Mouse (Mus musculus): ENCODE data around the gene Foxj2.

The Foxj2 gene

DNA sequence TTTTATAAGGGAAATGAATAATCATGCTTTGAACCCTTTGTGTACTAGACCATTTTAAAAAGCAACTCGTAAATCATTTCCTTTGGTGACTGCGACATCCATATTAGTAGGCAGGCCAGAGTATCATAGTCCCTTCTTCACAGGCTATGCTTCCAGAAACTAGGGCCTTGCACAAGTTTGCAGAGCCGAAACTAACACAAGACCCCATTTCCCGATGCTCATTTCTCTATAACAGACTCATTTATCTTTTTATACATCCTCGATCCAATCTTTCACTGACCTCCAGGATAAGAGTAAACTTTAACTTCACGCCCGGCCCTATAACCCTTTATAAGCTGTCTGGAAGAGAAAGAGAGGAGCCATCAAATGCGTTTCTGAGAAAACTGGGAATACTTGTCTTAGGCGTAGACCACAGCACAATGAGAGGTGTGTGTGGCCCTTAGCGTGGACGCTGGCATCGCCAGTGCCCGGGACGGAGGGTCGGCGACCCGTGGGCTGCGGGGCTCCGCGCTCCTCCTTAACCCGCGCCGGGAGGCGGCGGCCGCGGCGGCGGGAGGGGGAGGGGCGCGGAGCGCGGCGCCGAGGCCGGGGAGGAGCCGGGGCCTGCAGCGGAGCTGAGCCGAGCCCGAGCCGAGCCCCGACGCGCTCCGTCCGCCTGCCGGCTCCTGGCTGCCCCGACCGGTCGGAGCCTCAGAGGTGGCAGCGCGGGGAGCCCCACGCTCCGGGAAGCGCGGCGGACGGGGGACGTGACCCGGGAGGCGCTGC is at the start of gene Foxj2:
TSS of gene Foxj2 (plus strand) at position 609 of the 765 bp plus-strand sequence.
- DNase-seq (ENCODE audit: low spot score): peak; percentile 64

DNA sequence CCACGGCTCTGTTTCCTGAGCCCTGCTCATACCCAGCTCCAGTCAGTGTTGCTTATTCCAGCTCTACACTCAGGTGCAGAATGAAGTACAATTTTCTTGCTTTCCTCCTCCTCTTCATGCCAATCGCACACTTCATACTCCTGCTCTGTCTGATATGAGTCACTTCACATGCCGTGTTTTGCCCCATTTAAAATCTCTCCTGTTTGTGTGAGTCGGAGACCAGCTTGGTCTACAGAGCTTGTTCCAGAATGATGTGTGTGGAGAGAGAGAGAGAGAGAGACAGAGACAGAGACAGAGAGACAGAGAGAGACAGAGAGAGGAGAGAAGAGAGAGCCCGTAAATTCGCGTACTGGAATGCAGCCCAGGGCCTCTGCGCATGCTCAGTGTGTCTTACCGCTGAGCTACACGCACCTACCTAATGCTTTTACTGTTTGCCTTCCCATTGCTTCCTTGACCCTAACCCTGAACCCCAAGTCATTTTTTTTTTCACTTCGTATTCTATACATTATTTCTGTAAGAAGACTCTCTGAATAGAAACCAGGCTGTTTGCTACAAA is 48.9 kb upstream of the Foxj2 start:
- no peak for DNase-seq (ENCODE audit: low spot score)

DNA sequence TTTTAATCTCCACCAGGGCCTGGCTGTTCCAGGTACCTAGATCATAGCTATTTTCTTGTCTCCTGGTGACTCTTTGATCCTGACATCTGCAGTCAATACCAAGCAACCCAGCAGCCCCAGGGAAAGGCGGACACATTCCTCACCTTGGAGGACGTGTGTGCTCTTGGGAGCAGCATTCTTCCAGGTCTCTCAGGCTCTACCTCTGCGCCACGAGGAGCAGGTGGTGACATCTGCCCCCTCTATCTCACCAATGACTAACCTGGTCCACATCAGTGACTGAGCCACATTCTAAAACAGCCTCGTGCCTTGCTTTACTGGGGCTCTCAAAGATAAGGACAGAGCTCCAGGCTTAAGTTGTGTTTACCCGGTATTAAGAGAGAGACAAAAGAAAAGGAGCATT is 47.0 kb upstream of the Foxj2 start:
- no peak for DNase-seq (ENCODE audit: low spot score)

DNA sequence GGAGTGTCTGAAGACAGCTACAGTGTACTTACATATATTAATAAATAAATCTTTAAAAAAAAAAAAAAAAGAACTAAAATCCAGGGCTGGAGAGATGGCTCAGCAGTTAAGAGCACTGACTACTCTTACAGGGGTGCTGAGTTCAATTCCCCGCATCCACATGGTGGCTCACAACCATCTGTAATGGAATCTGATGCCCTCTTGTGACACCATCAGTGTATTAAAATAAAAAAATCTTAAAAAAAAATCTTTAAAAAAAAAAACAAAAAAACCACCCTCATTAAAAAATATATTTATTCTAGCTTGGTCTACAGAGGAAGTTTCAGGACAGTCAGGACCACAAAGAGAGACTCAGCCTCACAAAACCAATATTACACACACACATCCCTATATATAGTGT is 45.4 kb upstream of the Foxj2 start:
- no peak for DNase-seq (ENCODE audit: low spot score)

DNA sequence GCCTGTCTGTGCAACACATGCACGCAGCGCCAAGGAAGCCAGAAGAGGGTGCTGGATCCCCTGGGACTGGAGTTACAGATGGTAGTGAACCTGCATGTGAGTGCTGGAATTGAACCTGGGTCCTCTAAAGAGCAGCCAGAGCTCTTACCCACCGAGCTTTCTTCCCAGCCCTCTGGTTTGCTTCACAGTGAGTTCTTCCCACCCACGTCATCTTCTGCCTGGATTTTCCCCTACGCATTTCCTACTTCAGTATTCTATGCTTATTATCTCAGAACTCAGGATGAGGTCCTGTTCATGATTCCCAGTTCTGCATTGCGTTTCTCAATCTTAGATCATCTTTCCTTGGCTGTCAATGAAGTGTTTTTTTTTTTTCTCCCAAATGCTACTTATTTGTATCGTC is 43.7 kb upstream of the Foxj2 start:
- no peak for DNase-seq (ENCODE audit: low spot score)

DNA sequence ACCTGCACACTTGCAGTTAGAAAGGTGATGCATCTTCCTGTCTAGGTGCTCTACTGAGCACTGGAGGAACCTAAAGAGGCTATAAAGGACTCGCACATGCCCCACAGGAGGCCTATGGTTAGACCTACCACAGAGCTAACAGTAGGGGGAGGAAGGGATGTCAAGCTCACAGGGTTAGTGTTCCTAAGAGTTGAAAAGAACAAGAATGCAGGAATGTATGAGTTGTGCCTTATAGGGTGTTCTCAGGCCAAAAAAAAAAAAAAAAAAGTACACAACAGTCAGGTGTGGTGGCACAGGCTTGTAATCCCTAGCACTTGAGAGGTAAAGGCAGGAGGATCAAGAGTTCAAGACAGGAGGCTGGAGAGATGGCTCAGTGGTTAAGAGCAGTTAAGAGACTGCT is 39.8 kb upstream of the Foxj2 start:
- no peak for DNase-seq (ENCODE audit: low spot score)

DNA sequence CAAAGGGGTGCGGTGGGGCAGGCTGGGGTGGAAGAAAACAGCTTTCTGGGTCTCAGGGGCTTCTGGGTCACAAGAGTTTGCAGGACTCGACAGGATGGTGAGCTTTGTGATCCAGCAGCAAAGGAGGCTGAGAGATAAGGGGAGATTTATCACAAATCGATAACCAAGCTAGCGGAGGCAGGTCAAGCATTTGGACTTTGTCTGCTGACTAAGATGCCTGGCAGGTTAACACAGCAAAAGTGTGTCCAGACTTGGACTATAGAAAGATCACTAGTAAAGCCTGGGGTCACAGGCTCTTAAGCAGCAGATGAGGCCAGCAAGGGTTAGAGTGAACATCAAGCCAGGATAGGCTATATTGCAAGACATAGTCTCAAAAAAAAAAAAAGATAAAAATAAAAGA is 38.5 kb upstream of the Foxj2 start:
- no peak for DNase-seq (ENCODE audit: low spot score)

DNA sequence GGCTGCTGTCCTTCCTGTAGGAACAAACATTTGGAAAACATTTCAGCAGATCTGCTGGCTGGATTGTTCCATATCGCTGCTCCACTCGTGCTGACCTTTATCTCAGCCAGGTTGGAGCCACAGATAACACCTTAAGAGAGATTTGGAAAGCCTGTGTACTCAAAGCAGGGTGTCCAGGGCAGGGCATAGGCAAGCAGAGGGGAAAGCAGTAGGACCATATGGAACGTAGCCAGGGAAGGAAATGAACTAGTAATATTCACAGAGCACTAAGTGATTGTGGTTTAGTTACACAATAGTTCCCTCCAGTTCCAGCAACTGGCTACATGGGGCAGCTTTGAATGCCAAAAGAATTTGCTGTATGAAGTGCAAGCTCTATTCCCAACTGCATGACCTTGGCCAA is 37.5 kb upstream of the Foxj2 start:
- DNase-seq (ENCODE audit: low spot score): peak; percentile 49

DNA sequence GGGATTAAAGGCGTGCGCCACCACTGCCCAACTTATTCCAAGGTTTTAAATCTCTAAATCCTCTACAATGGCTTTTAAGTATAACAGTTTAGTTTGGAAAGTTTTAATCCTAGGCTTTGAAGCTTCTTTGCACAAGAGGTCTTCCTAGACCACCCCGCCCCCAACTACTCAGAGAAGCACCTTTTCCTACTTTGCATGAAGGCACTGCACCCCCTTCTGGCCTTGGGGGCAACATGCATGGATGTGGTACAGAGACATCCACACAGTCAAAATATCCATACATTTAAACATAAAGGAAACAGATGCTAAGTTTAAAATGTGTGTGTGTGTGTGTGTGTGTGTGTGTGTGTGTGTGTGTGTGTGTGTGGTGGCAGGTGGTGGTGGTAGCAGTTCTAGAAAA is 34.8 kb upstream of the Foxj2 start:
- no peak for DNase-seq (ENCODE audit: low spot score)

DNA sequence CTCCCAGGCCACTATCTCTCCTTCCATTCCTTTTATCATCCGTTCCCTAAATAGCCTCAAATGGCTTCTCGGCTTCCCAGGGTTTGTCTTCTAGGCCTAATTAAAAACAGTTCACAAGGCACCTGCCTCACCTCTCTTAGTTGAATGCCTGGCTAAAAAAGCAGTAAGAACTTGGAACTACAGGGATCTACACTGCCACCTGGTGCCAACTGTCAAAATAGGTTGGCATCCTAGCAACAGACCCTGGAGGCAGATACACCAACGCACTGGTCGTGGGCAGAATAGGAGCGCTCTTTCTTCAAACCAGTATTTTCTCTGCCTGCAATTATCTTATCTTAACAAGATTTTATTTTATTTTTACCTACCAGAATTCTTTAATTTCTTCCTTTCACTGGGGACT is 33.4 kb upstream of the Foxj2 start:
- DNase-seq (ENCODE audit: low spot score): peak; percentile 50

DNA sequence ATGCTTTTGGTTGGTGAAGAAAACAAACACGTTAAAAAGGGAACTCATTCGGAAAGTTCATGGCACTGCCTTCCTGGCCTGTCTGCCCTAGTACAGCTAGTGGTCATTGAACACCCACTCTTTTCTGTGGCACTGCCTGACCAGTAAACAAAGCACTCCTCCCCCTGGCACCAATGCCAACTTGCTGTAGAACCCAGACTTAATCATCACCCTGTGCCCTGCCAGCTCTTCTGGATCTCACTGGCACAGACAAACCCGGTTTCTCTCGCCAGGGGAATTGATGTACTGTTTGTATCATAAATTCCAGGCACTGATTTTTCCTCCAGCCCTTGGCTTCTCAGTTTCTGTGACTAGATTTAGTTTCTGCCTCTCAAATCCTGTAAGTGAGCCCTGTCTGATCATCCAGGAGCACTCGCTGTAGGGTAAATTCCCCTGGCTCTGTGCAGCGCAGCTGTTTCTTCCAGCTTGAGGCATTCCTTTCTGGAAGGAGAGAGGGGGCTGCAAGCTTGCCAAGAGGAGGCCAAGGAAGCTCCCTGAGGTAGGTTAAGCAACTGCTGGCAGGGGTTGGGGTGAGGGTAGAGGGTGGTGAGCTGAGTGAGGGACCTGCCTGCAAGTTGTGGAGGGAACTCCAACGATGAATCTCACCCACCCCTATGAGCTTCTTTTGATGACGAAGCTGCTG is 24.3 kb upstream of the Foxj2 start:
- no peak for DNase-seq (ENCODE audit: low spot score)

DNA sequence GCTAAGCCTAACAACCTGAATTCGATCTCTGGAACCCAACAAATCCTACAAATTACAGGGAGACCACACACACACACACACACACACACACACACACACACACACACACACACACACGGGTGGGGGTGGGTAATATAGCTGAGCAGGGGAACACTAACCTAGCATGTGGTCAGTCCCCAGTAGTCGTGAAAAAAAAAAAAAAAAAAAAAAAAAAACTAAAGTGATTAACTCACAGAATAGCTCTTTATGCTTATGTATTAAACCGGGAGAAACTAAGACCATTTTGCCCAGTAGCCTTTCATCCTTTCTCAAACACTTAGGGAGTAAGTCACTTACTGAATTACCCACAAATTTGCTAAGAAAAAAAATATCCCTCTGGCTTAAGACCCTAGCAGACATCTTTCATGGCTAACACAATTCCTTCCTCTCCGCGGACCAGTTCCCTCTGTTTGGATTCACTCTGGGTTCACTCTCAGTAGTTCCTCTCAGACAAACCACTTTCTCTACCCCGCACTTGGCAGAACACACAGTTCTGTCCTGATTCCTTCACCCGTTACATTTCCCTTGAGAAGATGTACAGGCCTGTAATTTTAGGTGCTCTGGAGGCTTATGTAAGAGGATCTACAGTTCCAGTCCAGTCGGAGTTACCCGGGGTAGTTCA is 18.9 kb upstream of the Foxj2 start:
- DNase-seq (ENCODE audit: low spot score): no peak

DNA sequence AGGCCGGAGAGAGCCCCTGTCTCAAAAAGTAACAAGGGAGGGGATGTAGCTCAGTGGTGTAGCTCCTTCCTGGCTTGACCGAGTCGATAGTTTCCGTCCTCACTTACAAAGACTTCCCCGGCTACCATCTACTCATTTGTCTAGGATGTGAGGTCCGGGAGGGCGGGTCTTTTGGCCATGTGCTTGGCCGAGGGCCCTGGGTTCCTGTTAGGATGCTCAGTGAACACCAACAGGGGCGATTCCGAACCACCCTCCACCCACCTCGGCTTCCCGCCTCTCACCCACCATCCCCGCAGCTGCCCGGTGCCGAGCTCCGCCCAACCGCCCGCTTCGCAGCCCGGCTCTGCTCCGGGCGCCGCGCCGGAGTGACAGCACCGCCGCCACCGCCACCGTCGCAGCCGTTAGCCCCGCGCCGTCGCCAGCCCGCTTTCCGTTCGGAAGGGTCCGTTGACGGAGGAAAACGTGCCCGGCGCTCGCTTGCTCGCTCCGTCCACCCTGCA is 18.4 kb upstream of the Foxj2 start, which contains the start of gene Slc2a3:
TSS of gene Slc2a3 (minus strand) at position 340 of the 500 bp plus-strand sequence.
- DNase-seq (ENCODE audit: low spot score): peak; percentile 43

DNA sequence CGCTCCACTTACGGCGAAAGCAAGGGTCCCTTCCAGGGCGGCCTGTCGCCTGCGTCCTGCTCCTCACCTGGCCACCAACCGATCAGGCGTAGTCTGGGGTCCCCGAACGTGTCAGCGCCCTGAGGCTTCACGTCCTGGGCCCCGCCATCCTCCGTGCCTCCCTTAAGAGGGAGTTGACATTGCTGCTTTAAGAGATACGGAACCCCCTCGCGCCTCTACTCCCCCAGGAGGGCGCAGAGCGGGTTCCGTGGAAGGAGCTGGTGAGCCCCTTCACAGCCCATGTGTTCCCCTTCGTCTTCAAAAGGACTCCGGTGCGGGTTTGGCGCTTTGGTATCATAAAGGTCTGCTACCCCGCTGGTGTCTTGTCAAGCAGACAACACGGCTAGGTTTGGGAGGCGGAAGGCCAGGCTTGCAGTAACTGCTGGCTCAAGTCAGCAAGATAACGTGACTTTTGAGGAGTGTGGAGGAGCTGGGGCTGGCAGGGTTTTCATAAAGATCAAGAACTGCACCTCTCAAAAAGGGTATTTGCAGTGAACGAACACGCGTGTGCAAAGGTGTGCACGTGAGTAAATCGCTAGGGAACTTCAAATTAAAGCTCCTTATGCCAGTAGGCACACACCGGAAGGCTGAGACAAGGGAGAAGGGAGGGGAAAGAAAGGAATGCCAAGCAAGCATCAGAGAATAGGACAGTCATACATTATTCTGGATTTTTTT is 17.8 kb upstream of the Foxj2 start:
- DNase-seq (ENCODE audit: low spot score): no peak

DNA sequence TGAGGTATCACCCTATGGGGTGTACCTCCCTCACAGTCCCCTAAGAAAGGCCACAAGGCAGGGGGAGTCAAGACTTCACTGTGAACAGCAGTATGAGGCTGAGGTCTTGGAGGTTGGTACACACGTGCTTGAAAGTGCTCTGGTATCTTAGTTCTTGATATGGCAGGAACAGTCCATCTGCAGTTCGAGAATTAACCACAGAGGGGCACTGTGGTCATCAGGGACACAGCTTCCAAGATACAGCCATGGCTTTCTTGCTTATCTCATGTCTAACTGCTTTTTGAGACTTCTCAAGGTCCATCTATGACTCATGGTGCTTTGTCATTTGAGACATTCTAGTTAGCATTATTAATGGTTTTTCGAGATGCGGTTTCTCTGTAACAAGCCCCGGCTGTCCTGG is 15.3 kb upstream of the Foxj2 start:
- peak; percentile 83 for DNase-seq (ENCODE audit: low spot score)

DNA sequence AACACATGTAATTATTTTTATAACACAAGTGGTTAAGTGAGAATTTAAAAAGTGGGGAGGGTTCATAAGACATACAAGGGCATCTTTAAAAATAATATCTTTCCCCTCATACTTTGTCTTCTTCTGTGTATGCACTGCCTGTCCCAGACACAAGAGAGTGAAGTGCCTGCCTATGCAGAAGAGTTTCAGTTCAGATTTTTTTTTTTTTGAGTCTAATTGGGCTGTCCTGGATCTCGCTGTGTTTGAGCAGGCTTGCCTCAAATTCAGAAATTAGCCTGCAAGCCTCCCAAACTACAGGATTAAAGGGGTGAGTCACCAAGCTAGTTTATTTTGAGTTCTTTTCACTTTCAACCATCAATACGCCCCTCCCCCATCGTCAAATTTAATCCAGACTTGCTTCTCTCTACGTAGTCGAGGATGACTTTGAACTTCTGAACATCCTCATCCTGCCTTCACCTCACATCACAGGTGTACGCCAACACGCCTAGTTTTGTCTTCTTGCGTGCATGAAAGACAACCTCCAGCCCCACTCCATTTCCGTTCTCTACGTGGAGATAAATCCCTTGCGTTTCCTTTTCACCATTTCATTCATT is 9.6 kb upstream of the Foxj2 start:
- DNase-seq (ENCODE audit: low spot score): no peak

DNA sequence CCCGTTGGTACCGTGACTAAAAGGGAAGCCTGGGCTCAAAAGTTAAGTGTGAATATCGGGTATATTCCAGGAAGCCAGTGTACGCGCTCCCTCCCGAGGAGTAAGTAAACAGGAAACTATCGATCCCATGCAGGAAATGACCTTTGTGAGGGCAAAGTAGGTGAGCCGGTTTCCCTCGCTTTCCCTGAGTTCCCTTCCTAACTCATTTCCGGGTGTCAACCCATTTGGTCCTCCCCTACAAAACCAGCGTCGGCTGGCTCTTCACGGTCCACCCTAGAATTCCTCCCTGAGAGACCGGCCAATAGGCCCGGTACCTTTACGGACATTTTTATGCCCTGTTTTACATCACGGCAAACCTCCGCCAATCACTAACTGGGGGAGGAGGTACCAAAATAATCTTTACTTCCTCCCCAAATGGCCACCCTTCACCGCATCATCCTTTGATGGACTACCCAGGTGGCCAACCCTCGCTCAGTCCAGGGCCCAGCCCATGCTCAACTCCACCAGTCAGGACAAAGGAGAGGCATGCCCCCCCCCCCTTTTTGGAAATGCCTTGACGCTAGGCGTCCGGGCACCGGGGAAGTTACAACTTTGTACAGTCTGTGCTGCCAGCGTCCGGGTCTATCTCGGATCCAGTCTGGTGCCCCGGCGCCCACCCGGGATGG is 9.0 kb upstream of the Foxj2 start:
- DNase-seq (ENCODE audit: low spot score): peak; percentile 99

DNA sequence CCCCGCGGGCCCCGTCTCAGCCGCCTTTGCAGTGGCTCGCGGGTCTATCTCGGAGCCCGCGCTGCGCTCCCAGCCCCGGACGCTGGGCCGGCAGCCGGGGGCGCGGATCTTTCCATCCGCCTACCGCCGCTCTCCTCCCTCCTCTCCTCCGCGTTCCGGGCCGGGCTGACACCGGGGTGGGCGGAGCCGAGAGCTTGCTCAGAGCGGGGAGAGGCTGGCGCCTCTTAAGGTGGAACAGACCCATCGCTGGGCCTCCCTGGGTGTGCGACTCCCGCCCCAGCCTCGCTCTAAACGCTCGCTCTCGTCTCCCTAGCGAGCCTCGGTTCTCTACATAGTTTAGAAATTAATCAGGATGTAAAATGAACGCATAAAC is 8.4 kb upstream of the Foxj2 start:
- peak; percentile 95 for DNase-seq (ENCODE audit: low spot score)

DNA sequence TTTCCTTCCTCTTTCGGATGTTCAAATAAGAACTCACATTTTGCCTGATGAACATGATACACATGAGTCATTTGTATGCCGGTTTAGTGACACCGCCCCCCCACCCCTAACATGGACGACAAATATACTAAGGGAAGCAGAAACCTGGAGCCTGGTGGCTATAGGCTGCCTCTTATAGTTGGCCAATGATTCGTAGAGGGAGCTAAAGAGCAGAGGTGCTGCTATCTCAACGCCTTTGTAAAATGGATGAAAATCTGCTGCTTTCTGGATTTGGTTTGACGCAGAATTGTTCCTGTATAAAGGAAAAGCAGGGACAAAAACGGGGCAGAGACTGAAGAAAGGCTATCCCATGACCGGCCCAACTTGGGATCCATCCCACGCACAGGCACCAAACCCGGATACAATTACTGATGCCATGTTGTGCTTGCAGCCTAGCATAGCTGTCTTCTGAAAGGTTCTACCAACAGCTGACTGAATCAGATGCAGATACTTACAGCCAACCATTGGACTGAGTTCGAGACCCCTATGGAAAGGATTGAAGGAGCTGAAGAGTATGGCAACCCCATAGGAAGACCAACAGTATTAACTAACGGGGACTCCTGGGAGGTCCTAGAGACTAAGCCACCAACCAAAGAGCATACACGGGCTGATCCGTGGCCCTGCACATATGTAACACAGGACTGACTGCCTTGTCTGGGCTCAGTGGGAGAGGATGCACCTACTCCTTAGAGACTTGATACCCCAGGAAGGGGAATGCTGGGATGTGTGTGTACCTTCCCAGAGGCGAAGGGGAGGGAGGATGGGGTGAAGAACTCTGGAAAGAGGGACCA is 7.7 kb upstream of the Foxj2 start:
- peak; percentile 42 for DNase-seq (ENCODE audit: low spot score)

DNA sequence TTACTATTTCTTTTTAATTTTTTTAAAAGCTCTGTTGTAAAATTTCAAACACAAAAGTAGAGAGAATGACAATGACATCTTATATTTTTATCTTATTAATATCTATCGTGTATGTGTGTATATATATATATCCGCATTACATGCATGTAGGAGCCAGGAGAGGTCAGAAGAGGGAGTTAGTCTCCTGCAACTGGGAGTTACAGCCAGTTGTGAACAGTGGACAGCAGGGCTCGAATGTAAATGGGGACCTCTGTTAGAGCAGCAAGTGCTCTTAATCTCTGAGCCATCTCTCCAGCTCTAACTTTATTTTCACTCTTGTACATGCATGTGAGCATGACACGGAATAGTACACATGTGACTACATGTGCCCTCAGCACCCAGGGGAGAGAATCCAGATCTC is 7.0 kb upstream of the Foxj2 start:
- DNase-seq (ENCODE audit: low spot score): no peak

Data from lung, postnatal 25 days (tissue).